Mouse (Mus musculus) cortical plate, adult 2 months (tissue): ENCODE measurements around the gene St14. TPM values are rescaled to one million over a fixed set of nuclear protein-coding genes. Genes with fewer than 3 reads are reported as not detected.

Source experiments
- H3K27ac ChIP-seq: fragments of 200-500 bp; 2 replicates; pipeline ENCODE4 v1.5.1; 2012; ENCODE audit warnings: low read length, control low read depth, inconsistent platforms; ENCODE audit not compliant: insufficient read depth
- H3K4me1 ChIP-seq: fragments of 200-500 bp; 2 replicates; pipeline ENCODE4 v1.6.1; 2011; ENCODE audit warnings: low read length; ENCODE audit not compliant: control insufficient read depth, insufficient read depth
- H3K4me3 ChIP-seq: fragments of 200-500 bp; 2 replicates; pipeline ENCODE4 v1.5.1; 2011; ENCODE audit warnings: mild to moderate bottlenecking, low read length, control low read depth; ENCODE audit not compliant: insufficient read depth
- CTCF ChIP-seq: fragments of 200-500 bp; IDR thresholded peaks from 2 replicates; pipeline ENCODE4 v1.5.1; 2011; ENCODE audit warnings: mild to moderate bottlenecking, control low read depth, low read length; ENCODE audit not compliant: insufficient read depth; ENCODE audit errors: extremely low read depth
- POLR2A ChIP-seq: fragments of 200-500 bp; IDR thresholded peaks from 2 replicates; pipeline ENCODE4 v1.6.1; 2011; ENCODE audit warnings: mild to moderate bottlenecking, low read length, control low read depth; ENCODE audit not compliant: insufficient read depth; ENCODE audit errors: extremely low read depth
- polyA plus RNA-seq: library from polyadenylated mRNA; depleted of rRNA; stranded (reverse); fragments of >200 nt; gene quantifications from 2 replicates; pipeline ENCODE4 v1.2.3, GENCODE M21; 2012

Gene St14
- polyA plus RNA-seq, 1 experiment = 0.29 TPM

- Histone ChIP-seq H3K4me3 (no peak overlapping the region), H3K4me1 (no peaks in the 10 kb centered on the region), H3K27ac (no peak overlapping the region)
- TF ChIP-seq CTCF = no peak
- TF ChIP-seq POLR2A = no peak
Measured at GRCm38 (mm10) chr9:31162911-31163310, 31.3 kb upstream of the St14 start.

DNA sequence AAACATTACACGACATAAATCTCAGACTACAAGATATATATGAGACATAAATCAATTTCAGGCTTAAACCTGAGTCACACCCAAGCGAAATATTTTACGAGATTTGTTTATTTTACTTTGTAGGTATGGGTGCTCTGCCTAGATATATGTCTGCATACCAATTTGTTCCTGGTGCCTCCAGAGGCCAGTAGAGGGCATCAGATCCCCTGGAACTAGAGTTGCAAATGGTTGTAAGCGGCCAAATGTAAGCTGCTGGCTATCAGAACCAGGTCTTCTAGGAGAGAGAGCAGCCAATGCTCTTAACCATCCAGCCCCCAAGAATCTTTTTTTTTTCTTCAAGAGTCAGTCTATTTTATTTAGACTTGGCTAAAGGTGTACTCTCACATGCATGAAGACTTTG lies 28.3 kb upstream of the St14 start:
- H3K4me1 ChIP-seq = no peaks in the 10 kb centered on the region
- TF ChIP-seq POLR2A (no peak), CTCF (0 out of 2 replicates have a peak, but pooled peaks have one; percentile 19)
- H3K27ac ChIP-seq = no peak overlapping the region
- H3K4me3 ChIP-seq = no peak overlapping the region

- H3K4me3 ChIP-seq = no peak overlapping the region
- no peak overlapping the region for H3K27ac ChIP-seq
- H3K4me1 ChIP-seq = no peaks in the 10 kb centered on the region
- TF ChIP-seq CTCF = no peak
- no peak for TF ChIP-seq POLR2A
Measured at GRCm38 (mm10) chr9:31156594-31156993, 24.9 kb upstream of the St14 start.

GRCm38 (mm10) chr9:31151050-31151449 lies 19.4 kb upstream of the St14 start:
- TF ChIP-seq CTCF (no peak), POLR2A (no peak)
- no peak overlapping the region for H3K4me3 ChIP-seq
- H3K27ac ChIP-seq = no peak overlapping the region
- H3K4me1 ChIP-seq = no peaks in the 10 kb centered on the region

DNA sequence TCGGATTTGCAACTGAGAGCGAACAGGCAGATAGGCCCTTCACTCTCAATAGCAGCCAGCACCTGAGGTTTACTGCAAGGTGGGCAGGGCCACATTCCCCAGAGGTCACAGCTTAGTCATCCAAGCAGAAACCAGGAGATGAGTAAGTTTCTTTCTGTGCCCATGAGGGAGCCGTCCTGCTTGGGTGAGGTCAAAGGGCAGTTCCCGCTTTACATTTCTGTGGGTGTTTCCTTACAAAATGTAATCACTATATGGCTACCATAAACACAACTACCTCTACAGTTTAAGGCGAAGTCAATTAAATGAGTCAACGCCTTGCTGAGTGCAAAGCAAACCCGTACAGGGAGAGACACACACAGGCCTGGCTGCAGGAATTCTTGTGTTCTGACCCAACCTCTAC lies 16.5 kb upstream of the St14 start:
- H3K27ac ChIP-seq = no peak overlapping the region
- no peak for TF ChIP-seq POLR2A
- TF ChIP-seq CTCF = no peak
- no peak overlapping the region for H3K4me3 ChIP-seq
- H3K4me1 ChIP-seq = no peaks in the 10 kb centered on the region

GRCm38 (mm10) chr9:31145272-31145925 lies 13.7 kb upstream of the St14 start:
- H3K4me3 ChIP-seq = no peak overlapping the region
- no peaks in the 10 kb centered on the region for H3K4me1 ChIP-seq
- H3K27ac ChIP-seq = no peak overlapping the region
- TF ChIP-seq CTCF = no peak
- TF ChIP-seq POLR2A = no peak

- Histone ChIP-seq H3K4me1 (no peaks in the 10 kb centered on the region), H3K4me3 (no peak overlapping the region), H3K27ac (no peak overlapping the region)
- TF ChIP-seq POLR2A (no peak), CTCF (no peak)
Measured at GRCm38 (mm10) chr9:31142924-31143323, 11.3 kb upstream of the St14 start.

DNA sequence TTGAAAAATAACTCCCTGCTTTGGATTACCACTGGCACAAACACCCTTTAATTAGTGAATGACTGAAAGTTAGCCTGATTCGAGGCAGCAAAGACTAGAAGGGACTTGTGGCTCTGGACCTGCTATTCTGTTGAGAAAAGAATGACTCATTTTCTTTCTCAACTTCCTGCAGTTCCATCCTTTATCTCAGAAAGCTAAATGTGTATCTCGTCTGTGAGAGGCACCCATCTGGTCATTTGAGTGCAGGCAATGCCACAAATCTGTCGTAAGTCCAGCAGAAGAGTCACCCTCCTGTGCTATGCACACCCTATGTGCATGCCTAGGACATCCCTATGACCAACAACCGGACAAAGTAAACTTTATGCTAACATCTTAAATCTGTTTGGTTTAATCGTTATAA lies 1.5 kb upstream of the St14 start:
- TF ChIP-seq CTCF = no peak
- no peak for TF ChIP-seq POLR2A
- H3K4me1 ChIP-seq = no peaks in the 10 kb centered on the region; the same call in 1 of the 2 replicates
- no peak overlapping the region for H3K4me3 ChIP-seq
- no peak overlapping the region for H3K27ac ChIP-seq

DNA sequence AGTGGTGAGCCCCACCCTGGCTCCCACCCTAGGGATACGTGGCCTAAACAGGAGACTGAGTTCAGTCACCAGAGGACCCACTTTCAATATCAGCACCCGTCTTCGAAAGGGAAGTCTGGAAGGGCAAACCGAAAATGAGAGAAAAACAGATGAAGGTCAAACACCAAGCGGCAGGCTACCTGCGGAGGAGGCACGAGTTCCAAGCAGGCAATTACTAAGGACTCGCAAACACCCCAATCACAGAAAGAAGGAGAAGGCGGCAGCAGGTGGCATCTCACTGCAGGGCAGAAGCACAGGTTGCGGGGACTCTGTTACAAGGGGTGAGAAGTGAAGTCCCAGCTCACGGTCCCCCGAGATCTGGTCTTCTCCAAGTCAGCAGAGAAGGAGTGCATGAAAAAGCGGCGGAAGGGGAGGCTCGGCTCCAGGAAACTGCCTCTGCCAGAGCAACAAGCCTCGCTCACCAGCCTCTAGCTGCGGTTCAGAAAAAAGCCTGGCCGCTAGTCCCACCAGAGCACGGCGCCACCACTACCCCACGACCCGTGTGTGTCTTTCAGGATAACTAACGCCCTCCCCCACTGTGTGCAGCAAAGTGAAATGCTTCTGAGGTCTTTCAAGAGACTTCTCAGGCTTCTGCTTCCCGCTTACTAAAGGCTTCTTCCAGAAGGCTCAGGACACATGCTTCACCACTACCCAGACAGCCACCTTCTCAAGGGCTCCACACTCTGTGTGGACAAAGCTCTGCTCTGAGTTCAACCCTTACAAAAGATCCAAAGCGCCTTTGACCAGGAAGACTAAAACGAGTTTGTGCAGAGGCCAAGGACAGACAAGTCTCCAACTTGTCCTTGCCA lies 1.1 kb downstream of the St14 start:
- TF ChIP-seq POLR2A = no peak
- TF ChIP-seq CTCF = no peak
- no peak overlapping the region for H3K27ac ChIP-seq
- peak overlapping the region; percentile 15; the same call in 1 of the 2 replicates for H3K4me3 ChIP-seq
- H3K4me1 ChIP-seq = no peaks in the 10 kb centered on the region; the same call in 1 of the 2 replicates

- no peak overlapping the region for H3K4me3 ChIP-seq
- no peaks in the 10 kb centered on the region; the same call in 1 of the 2 replicates for H3K4me1 ChIP-seq
- TF ChIP-seq CTCF = no peak
- no peak for TF ChIP-seq POLR2A
- H3K27ac ChIP-seq = no peak overlapping the region
Measured at GRCm38 (mm10) chr9:31129956-31130355, 1.7 kb downstream of the St14 start.
